Mouse (Mus musculus) natural killer cell, adult 2 months (primary cell): ENCODE results near the gene Eef1g.

Source experiments
- DNase-seq, 2 experiments: peaks; one replicate each; pipeline ENCODE4 v3.0.0; 2022; ENCODE audit warnings: low spot score in 2 of 2

Gene Eef1g

GRCm38 (mm10) chr19:9025562-9026257 is 58.9 kb downstream of the Eef1g start:
- no peak for DNase-seq

- DNase-seq, result no peak
Measured at GRCm38 (mm10) chr19:9026634-9027033, 59.8 kb downstream of the Eef1g start.

- DNase-seq, result no peak
Measured at GRCm38 (mm10) chr19:9027795-9028194, 61.0 kb downstream of the Eef1g start.
